Mouse (Mus musculus) cerebellum, postnatal 25 days (tissue): ENCODE results near the gene Atpaf1.

Source experiments
- DNase-seq, 2 experiments: peaks; one replicate each; pipeline ENCODE4 v3.0.0; 2021; ENCODE audit warnings: mixed read lengths in 2 of 2

Atpaf1 gene

GRCm38 (mm10) chr4:115812326-115812725 lies 27.7 kb downstream of the Atpaf1 start:
- no peak for DNase-seq

DNA sequence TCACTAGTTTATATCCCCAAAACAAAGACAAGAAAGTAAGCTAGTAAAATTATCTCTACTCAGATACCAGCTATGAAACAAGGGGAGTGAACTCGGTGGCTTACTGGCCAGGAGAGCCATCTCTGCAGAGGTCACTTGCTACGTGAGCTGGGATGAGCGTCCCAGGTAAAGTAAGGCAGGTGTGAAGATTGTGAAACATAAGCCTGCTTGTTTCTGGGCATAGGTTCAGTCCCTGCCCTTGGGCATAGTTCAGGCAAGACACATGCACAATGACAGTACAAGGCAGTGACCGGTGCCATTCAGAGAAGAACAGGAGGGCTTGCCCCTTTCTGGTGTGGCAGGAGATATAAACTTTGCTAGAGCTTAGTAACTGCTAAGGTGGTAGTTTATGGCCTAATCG lies 31.0 kb downstream of the Atpaf1 start:
- DNase-seq, result no peak

DNA sequence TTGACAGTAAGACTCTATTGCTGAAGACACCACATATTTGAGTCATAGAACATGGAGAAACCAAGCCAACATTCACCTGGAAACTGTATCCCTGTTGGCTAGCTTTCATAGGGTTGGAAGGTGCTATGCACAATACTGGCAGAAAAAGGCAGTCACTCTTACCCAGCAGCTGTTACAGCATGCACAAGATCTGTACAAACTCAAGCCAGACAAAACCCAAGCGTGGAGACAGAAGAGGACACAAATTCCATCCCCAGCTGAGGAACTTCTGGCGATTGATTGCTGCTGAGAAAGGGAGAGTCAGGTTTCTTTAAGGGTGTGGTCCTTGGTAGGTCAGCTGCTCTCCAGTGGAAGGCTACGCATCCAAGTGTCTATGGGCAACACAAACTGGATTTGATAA lies 35.6 kb downstream of the Atpaf1 start:
- DNase-seq, result no peak

DNA sequence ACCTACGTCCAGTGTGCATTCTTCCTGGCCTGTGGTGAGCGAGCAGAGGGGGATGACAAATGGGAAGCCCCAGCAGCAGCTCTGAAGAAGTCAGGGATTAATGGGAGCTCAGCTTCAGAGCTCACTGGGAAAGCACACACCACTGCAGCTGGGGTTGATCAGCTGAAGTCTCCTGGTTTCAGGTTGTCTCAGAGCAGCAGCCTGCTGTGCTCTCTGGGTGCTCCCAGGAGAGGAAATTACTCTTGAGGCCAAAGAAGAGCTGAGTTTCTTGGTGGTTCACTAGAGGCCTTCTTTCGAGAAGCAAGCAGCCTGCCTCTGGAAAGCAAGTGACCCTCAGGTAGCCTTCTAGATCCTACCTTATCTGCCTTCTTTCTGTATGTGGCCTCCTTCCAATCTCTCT lies 36.3 kb downstream of the Atpaf1 start:
- DNase-seq, result no peak

- no peak for DNase-seq
These were observed 36.8 kb downstream of the Atpaf1 start for GRCm38 (mm10) chr4:115821431-115821830.

- no peak for DNase-seq
These were observed 37.3 kb downstream of the Atpaf1 start for GRCm38 (mm10) chr4:115821928-115822327.

- no peak for DNase-seq
These were observed 39.6 kb downstream of the Atpaf1 start for GRCm38 (mm10) chr4:115824178-115824577.

- DNase-seq, result no peak
These were observed 40.7 kb downstream of the Atpaf1 start for GRCm38 (mm10) chr4:115825271-115825670.

- DNase-seq, result no peak
These were observed 42.5 kb downstream of the Atpaf1 start for GRCm38 (mm10) chr4:115827066-115827465.

DNA sequence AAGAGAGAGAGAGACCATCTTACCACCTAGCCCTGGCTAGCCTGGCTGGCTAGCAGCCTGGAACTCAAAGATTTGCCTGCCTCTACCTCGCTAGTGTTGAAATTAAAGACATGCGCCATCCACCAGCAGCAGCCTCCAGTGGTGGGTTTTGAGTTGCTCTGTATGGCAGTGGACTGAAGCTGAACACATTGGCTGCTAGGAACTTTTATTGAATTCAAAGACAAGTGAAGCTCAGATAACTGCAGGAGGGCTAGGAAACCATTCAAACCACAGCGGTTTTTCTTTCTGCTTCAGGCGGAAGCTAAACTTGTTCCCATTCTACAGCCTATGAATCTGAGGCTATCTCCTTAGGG lies 42.9 kb downstream of the Atpaf1 start:
- DNase-seq, result no peak

DNA sequence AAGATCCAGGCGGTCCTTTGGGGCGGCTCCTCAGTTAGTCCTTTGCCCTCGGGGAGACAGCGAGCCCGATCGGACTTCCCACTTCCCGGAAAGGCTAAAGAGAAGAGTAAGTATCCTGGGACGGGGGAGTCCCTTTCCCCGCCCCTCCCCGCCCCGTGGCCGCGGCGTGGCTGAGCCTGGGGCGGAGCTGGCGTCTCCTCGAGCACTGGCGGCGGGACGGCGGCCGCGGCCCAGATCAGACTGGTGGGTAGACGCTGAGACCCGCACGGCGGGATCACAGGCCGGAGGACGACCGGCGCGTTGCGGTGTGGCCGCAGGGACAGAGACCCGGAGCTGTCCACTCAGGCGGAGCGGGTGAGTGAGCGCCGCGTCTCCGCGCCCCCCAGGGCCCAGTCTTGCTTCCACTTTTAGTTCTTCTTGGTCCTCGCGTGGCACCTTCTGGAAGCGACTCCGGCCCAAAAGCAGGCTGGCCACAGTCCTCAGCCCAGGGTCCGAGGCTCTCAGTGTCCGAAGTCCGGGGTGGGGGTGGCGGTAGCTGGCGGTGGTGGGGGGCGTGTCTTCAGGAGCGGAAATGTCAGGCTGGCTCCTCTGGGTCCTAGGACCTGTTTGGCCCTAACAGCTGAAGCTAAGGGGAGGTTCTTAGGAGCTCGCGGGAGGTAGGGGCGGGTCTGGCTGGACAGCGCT lies 43.4 kb downstream of the Atpaf1 start, which contains the start of gene Mob3c:
TSS of gene Mob3c (plus strand) at position 205 of the 684 bp plus-strand sequence.
- peak; percentile 70 to 82 for DNase-seq

DNA sequence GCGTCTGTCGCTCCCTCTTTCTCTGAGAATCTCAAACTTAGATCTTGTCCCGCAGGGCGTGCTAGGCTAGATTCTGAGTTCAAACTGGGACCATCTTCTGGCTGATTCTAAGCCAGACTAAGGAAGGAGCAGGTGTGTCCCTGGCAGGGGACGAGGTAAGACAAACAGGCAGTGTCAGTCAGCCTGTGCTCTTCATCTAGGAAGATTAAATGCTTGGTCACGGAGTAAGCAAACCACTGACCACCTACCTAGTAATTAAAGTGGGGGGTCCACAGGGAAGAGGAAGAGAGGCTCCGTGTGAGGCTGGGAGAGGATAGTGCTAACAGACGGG lies 43.9 kb downstream of the Atpaf1 start:
- no peak for DNase-seq

DNA sequence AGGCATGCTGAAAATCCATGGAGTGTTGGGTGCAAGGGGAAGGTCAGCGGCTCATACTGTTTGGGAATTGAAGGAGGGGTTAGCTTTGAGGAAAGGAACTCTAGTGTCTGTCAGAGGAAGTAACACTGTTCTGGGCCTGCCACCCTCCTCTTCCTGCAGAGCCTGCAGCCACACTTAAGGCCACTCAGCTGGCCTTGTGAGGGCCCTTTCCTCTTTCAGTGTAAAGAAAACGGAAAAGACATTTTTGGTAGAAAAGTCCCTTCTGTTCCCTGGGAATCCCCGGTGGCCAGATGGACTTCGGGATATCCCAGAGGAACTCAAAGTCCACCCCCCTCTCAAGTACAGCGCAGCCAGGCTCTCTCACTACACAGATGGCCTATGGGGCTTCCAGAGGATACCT lies 45.9 kb downstream of the Atpaf1 start:
- DNase-seq, result no peak

DNA sequence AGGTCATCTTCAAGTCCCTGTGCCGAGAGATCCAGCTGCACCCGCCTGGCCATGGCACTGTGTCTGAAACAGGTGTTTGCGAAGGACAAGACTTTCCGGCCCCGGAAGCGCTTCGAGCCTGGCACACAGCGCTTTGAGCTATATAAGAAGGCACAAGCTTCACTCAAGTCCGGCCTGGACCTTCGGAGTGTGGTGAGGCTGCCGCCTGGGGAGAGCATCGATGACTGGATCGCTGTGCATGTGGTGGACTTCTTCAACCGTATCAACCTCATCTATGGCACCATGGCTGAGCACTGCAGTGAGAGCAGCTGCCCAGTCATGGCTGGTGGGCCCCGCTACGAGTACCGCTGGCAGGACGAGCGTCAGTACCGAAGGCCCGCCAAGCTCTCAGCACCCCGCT lies 46.6 kb downstream of the Atpaf1 start:
- no peak for DNase-seq

GRCm38 (mm10) chr4:115832040-115832439 lies 47.4 kb downstream of the Atpaf1 start:
- no peak for DNase-seq

GRCm38 (mm10) chr4:115835576-115835975 lies 51.0 kb downstream of the Atpaf1 start:
- no peak for DNase-seq

GRCm38 (mm10) chr4:115838196-115838595 lies 53.6 kb downstream of the Atpaf1 start:
- DNase-seq, result no peak

- DNase-seq, result peak; percentile 90 to 95
These were observed 54.4 kb downstream of the Atpaf1 start, which contains the start of gene Mknk1 for GRCm38 (mm10) chr4:115838696-115839641. TSS of gene Mknk1 (plus strand) at chr4:115839198.

DNA sequence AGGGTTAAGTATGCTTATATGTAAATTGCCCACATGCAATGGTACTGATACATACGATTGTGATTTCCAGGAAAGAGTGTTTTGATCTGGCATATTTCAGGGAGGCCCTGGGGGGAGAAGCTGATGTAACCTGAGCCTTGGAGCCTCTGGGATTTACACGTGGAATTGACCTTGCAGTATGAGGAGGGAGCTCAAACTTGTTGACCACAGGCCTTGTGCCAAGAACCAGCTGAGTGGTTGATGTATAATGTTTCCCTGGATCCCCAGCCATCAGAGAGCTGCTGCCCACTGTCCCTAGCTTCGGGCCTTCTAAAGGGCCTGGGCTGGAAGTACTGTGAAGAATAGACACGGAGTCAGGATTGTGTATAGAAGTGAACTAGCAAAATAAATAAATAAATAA lies 55.3 kb downstream of the Atpaf1 start:
- peak in 1 of 2 experiments; percentile 14 for DNase-seq

DNA sequence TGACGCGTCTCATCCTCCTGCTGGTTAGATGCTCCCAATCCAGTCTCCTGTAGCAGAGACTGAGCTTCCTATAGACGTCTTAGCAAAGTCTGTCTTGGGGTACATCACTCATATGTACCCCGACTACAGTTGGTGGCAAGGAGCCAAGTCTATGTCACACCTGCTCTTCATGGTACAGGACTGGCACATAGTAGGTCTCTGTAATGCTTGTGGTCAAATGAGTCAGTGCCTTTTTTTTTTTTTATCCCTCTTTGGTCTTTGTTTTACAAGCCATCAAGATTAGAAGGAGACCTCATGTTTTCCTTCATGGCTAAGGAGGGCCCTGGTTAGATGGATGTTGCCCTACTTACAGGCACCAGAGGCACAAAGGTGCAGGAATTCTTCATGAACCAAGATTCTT lies 56.2 kb downstream of the Atpaf1 start:
- DNase-seq, result no peak

GRCm38 (mm10) chr4:115846656-115847055 lies 62.0 kb downstream of the Atpaf1 start:
- DNase-seq, result no peak

GRCm38 (mm10) chr4:115847377-115847776 lies 62.8 kb downstream of the Atpaf1 start:
- DNase-seq, result no peak

DNA sequence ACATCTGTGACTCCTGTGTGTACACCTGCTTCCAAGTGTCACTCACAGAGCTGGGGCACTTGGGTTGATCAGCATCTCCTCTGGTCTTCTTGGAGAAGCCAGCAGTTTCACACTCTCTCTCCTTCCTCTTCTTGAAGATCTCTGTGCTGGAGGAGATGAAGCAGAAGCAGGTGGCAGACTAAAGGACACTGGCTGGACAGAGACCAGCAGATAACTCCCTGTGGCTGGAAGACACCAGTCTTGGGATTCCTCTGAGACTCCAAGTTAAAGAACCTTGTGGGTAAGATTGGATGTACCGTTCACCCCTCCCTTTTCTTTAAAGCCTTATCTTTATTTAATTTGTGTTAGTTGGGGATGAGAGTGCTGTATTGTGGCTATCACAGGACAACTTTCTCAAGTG lies 63.5 kb downstream of the Atpaf1 start:
- no peak for DNase-seq

DNA sequence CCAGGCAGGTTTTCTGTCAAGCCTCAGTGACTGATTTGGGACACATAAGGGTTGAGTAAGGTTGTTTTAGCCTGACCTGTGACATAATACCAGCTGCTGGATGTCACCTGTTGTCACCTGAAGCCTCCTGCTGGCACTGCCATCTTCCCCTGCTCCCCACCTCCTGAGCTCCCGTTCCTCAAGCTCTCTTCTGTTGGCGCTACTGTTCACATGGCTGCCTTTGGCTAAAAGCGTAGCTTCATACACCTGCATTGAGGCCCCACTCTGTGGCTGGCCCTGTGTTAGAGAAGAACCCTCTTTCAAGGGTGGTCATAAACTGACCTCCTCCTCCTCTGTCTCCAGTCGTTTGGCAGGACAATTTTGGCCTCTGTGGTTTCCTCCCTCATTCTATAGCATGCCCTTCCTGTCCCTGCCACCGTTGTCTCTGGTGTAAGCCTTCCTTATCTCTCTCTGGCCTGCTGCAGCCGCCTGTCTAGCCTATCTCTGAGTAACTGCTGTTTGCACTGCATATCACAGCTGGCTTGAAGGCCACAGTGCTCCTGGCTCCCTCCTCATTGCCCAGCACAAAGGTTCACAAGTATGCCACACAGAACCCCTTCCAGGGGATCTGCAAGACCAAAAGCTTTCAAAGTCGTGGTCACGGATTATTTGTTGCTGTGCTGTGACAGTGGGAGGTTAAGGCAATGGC lies 64.5 kb downstream of the Atpaf1 start:
- no peak for DNase-seq
